ENCODE assay signal across 14 mouse cellular contexts in genomic region chr8:10439595-10440453, GRCm38 (mm10).
DNase-seq lines count a peak whose midpoint lies in the region; ATAC-seq and TF ChIP-seq lines count a peak whose summit lies in the region.
"Had no signal": no experiment of that assay in that cellular context is flagged by ENCODE, and none has a peak within 500 bp of the region (broad histone marks: within the 10 kb centered on the region; RNA-seq: fewer than 3 reads in every experiment).

No protein-coding gene starts in this region.

- TF ChIP-seq CTCF in kidney, postnatal 0 days (IDR thresholded peaks at IDR 0.05; ENCODE audit: low read depth) = no peak

- no peak overlapping the region for H3K4me2 ChIP-seq in kidney, postnatal 0 days (ENCODE audit: low read length)
- no peak overlapping the region for H3K4me2 ChIP-seq in hindbrain, embryonic 15.5 days
- no peak overlapping the region for H3K4me2 ChIP-seq in neural tube, embryonic 14.5 days (ENCODE audit: low read depth, low read length)
- H3K4me2 ChIP-seq: kidney, embryonic 15.5 days; liver, embryonic 13.5 days; midbrain, embryonic 12.5 days had no signal

- no peak for ATAC-seq in kidney, postnatal 0 days (replicated peaks; ENCODE audit: low FRiP score, low read depth)
- ATAC-seq in hindbrain, embryonic 15.5 days (ENCODE audit: low FRiP score, low read depth) = 0 out of 2 replicates have a peak, but pooled peaks have one; percentile 31
- peak; percentile 64; the same call in 1 of the 2 replicates for ATAC-seq in neural tube, embryonic 14.5 days (ENCODE audit: low read depth)

- no peaks in the 10 kb centered on the region for H3K4me1 ChIP-seq in kidney, postnatal 0 days (replicated peaks; ENCODE audit: insufficient read depth, low read length)
- H3K4me1 ChIP-seq in hindbrain, embryonic 15.5 days (replicated peaks) = peaks cover 14% of the 10 kb centered on the region
- H3K4me1 ChIP-seq in neural tube, embryonic 14.5 days (ENCODE audit: control insufficient read depth, insufficient read depth, low read length) = peaks cover 11% of the 10 kb centered on the region
- H3K4me1 ChIP-seq: liver, embryonic 13.5 days had no signal

- H3K4me3 ChIP-seq in kidney, postnatal 0 days (replicated peaks; ENCODE audit: low read depth, low read length) = no peak overlapping the region
- no peak overlapping the region for H3K4me3 ChIP-seq in hindbrain, embryonic 15.5 days
- no peak overlapping the region for H3K4me3 ChIP-seq in neural tube, embryonic 14.5 days (ENCODE audit: low read depth, low read length)
- H3K4me3 ChIP-seq: kidney, embryonic 15.5 days; liver, embryonic 13.5 days; midbrain, embryonic 12.5 days had no signal

- DNase-seq in kidney, postnatal 0 days (ENCODE audit: low spot score) = peak; percentile 29
- DNase-seq in kidney, adult 8-10 months = no peak
- DNase-seq in urinary bladder, postnatal 14 days (ENCODE audit: low spot score) = peak; percentile 21
- no peak for DNase-seq in urinary bladder, postnatal 4 days (ENCODE audit: low spot score in 2 of 2)
- DNase-seq in ovary, postnatal 36 days (ENCODE audit: low spot score) = no peak
- no peak for DNase-seq in heart, postnatal 4 days
- DNase-seq: adrenal gland, postnatal 25 days; heart, postnatal 10 days; layer of hippocampus, postnatal 36 days had no signal

- 51% methylated on average over 16 of the region's 16 CpGs for WGBS in kidney, postnatal 0 days
- WGBS in hindbrain, embryonic 15.5 days = 47% methylated on average over 16 of the region's 16 CpGs
- whole genome bisulfite sequencing in neural tube, embryonic 14.5 days = 42% methylated on average over 16 of the region's 16 CpGs

- no peak overlapping the region for H3K9ac ChIP-seq in kidney, postnatal 0 days (ENCODE audit: low read depth, low read length)
- H3K9ac ChIP-seq in hindbrain, embryonic 15.5 days = no peak overlapping the region
- 0 out of 2 replicates have a peak overlapping the region, but pooled peaks have one; percentile 11 for H3K9ac ChIP-seq in neural tube, embryonic 14.5 days (replicated peaks; ENCODE audit: low read depth, low read length)
- H3K9ac ChIP-seq: kidney, embryonic 15.5 days; liver, embryonic 13.5 days; midbrain, embryonic 12.5 days had no signal

- no peaks in the 10 kb centered on the region for H3K36me3 ChIP-seq in kidney, postnatal 0 days (ENCODE audit: insufficient read depth, low read length)
- no peaks in the 10 kb centered on the region for H3K36me3 ChIP-seq in hindbrain, embryonic 15.5 days
- no peaks in the 10 kb centered on the region for H3K36me3 ChIP-seq in neural tube, embryonic 14.5 days (ENCODE audit: control insufficient read depth, insufficient read depth, low read length)
- H3K36me3 ChIP-seq: kidney, embryonic 15.5 days; liver, embryonic 13.5 days; midbrain, embryonic 12.5 days had no signal

- H3K27me3 ChIP-seq in kidney, postnatal 0 days (ENCODE audit: insufficient read depth, low read length) = no peaks in the 10 kb centered on the region
- no peaks in the 10 kb centered on the region for H3K27me3 ChIP-seq in hindbrain, embryonic 15.5 days
- no peaks in the 10 kb centered on the region for H3K27me3 ChIP-seq in neural tube, embryonic 14.5 days (ENCODE audit: control insufficient read depth, insufficient read depth, low read length)
- H3K27me3 ChIP-seq: liver, embryonic 13.5 days had no signal

- H3K27ac ChIP-seq in kidney, postnatal 0 days = no peak overlapping the region
- H3K27ac ChIP-seq in hindbrain, embryonic 15.5 days (replicated peaks) = no peak overlapping the region
- H3K27ac ChIP-seq in neural tube, embryonic 14.5 days (ENCODE audit: low read depth, low read length) = no peak overlapping the region
- H3K27ac ChIP-seq: kidney, embryonic 15.5 days; liver, embryonic 13.5 days; midbrain, embryonic 12.5 days had no signal

- no peaks in the 10 kb centered on the region for H3K9me3 ChIP-seq in kidney, postnatal 0 days (replicated peaks; ENCODE audit: low read length)
- no peaks in the 10 kb centered on the region for H3K9me3 ChIP-seq in hindbrain, embryonic 15.5 days
- H3K9me3 ChIP-seq in neural tube, embryonic 14.5 days (ENCODE audit: control insufficient read depth, low read length) = no peaks in the 10 kb centered on the region
- H3K9me3 ChIP-seq: kidney, embryonic 15.5 days; liver, embryonic 13.5 days; midbrain, embryonic 12.5 days had no signal

Comparison
In these comparisons a context has a peak if more than half of its experiments do, and no peak if none do; other contexts are left out.
1. DNase-seq: peak in kidney, postnatal 0 days (single experiment) and urinary bladder, postnatal 14 days (single experiment); none in kidney, adult 8-10 months (0 of 2), urinary bladder, postnatal 4 days (0 of 2), ovary, postnatal 36 days (single experiment) and heart, postnatal 4 days (single experiment).